Mouse (Mus musculus) left cerebral cortex, adult 9 months (tissue): ENCODE results near the gene Btbd2.
A peak's percentile ranks its signal among the peaks of the same experiment; 100 is the strongest.

Experiments used
- DNase-seq, 2 experiments: peaks; one replicate each; pipeline ENCODE4 v3.0.0; 2022; ENCODE audit warnings: low spot score in 2 of 2

The Btbd2 gene

DNA sequence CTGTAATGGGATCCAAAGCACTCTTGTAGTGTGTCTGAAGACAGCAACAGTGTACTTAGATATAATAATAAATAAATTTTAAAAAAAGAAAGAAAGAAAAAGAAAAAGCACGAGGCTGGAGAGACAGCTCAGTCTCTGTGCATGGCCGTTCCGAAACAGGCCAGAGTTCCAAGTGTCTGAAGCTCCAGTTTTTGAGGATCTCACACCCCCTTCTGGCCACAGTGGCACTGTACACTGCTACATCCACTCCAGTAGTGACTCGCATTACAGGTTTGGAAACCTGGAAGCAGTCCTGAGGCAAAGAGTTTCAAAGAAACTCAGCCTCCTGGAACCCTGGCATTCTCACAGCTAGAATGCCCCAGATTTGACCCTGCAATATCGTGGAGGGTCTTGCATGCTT, 31.0 kb upstream of the Btbd2 start:
- DNase-seq: peak in 1 of 2 experiments; percentile 59

GRCm38 (mm10) chr10:80686617-80687016, 29.7 kb upstream of the Btbd2 start:
- DNase-seq: no peak

- DNase-seq: no peak
Observed at GRCm38 (mm10) chr10:80684984-80685383, 28.1 kb upstream of the Btbd2 start.

DNA sequence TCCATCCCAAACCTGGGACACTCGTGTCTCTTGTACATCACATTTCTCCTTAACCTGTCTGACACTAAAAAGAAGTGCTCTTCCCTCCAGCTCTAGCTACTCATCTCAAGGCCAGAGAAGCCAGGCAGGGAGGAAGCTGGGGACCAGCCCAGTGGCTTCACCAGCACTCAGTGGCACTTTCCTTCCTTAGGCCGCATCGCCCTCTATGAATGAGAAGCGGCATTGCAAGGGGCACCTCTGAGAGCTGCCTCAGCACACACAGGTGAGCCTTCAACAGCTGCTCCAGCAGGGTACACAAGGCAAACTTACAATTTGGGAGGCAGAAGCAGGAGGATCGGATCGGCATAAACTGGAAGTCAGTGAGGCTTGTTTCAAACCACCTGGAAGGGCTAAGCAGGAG, 27.3 kb upstream of the Btbd2 start:
- peak in 1 of 2 experiments; percentile 50 for DNase-seq

GRCm38 (mm10) chr10:80683647-80684046, 26.8 kb upstream of the Btbd2 start:
- no peak for DNase-seq

DNA sequence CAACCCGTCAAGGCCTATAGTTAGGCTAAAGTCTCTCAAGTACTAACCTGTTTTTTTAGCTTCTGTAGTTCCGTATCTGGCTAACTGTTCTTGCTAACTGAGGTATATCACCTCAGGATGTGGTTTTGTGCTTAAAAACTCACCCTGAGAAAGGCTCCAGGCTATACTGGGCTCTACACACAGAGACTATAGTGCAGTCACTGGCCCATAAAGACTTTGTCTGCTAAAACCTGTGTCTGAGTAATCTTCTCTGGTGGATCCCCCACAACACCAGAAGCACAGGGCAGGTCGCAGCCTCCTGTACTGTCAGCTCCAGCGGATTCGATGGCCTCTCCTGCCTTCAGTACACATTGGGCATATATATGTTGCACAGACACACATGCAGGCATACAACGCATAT, 25.1 kb upstream of the Btbd2 start:
- no peak for DNase-seq

DNA sequence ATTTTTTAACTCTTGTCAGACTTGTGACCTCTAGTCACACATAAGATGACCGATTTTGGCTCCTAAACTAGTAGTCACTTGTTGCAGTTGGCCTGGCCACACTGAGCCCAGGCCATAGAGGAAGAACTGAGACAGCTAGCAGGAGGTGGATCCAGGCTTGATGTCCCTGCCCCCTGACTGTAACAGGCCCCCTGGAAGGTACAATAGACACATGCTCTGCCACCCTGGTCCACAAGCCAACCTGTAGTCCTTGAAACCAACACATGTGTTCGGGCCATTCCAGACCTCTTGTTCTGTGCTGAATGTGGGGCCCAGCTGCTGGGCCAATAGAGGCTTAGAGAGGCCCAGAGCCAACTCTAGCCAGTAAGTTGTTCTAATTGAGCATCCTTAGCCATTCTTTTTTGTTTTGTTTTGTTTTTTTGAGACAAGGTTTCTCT, 23.4 kb upstream of the Btbd2 start:
- no peak for DNase-seq

DNA sequence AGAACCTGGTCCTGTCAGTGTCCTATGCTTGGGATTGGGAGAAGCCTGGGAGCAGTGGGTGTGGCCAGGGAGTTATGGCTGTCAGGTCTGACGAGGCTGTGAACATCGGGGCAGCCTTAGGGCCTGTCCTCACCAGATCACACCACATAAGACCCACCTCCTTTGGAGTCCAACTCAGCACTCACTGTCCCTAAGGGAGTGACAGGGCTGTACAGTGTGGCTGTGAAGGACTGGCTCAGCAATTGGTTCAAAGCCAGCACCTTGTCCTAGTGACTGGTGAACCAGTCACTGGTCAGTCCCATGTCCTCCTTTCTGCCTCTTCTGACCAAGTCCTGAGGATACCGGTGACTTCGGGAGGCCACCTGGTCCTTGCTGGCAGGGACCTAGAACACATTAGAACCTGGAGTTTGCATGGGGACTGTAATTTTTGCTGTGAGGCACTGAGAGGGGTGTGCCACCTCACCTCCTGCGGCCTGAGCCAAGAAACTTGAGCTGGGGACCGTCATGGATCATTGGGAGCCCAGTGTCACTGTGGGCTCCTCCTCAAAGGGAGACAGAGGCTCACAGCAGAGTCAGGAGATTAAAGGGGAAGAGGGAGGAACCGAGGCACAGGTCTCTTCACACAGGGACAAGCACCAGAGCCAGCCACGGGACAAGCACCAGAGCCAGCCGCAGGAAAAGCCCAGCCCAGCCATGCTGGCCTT, 22.8 kb upstream of the Btbd2 start:
- DNase-seq: no peak

DNA sequence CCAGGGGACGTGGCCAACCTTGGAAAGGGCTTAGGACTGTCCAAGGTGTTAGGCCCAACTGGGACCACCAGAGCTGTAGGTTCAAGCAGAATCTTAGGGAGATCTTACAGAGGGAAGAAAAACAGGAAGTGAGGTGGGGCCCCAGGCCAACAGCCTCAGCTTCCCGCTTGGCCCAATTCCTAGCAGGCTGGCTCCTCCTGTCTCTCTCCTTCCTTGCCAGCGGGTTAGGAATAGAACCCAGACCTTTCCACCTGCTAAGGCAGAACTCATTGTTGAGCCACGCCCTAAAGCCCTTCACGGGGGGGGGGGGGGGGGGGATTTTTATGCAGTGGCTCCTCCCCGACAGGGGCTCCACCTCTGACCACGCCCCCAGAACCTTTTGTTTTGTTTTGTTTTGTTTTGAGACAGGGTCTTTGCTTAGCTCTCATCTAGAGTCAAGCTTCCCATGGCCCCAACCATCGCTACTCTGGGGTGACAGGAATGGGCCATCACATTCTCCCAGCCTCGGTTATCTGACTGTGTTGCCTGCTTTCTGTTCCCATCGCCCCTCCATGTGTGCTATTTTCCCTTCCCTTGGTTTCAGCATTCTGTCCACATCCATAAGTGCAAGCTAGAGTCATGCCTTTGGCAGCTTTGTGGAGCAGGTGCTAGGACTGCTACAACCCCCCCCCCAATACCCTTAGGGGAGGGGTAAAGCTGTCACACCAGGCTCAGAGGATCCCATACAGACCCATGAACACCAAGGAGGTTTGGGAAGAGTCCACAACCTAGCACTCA, 21.9 kb upstream of the Btbd2 start:
- no peak for DNase-seq

- peak in 1 of 2 experiments; percentile 83 for DNase-seq
Observed at GRCm38 (mm10) chr10:80677942-80678436, 21.1 kb upstream of the Btbd2 start, which contains the start of gene Mknk2. Mknk2 (minus strand) TSS chr10:80678112.

GRCm38 (mm10) chr10:80677128-80677875, 20.4 kb upstream of the Btbd2 start:
- DNase-seq: no peak

DNA sequence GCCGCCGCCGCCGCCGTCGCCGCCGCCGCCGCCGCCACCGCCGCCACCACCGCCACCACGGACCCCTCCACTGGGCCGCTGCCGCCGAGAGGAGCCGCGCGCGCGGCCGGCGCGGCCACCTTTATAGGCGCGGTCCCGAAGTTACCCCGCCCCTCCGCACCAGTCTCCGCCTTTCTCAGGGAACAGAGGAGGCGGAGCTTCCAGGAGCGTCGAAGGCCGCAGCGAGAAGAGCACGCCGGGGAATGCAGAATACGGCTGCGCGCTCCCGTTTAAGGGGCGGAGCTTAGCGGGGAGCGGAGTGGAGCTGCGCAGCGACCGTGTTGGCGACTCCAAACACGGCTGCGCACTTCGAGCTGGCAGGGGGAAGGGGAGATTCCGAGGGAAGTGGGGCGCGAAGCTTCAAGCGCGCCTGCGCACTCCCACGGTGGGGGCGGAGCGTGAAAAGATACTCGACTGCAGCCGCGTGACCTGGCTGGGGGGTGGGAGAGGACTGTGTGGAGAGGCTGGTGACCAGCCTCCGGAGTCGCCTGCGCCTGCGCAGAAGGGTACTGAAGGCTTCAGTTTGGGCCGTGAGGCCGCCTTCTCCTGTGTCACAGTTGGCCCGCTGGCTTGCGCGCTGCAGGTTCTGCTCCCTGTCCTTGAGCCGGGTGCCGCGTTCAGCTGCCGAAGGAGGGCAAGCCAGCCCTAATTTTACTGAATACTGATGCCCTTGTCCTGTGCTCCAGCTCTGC, 19.5 kb upstream of the Btbd2 start:
- peak; percentile 99 for DNase-seq

GRCm38 (mm10) chr10:80675405-80676197, 18.7 kb upstream of the Btbd2 start:
- no peak for DNase-seq

DNA sequence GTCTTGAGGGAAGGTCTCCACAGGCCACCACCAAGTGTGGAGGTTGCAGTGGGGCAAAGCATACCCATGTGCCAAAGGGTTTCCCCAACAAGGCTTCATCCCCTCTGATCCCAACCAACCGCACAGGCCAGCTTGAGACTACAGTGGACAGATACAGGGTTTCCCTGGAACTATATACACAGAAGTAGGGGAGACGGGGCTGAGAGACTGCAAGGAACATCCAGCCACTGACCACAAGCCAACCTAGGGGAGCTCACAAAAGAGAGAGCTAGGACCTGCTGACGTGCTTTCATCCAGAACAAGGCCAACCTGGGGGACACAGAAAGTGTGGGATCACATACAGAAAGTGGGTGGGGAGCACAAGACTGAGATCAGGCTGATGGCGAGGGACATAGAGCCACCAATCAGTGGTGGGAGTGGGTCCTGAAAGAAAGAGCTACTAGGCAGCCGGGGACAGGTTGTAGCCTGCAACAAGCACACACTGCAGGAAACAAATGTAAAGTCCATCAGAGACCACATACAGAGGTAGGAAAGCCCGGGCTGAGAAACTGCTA, 18.1 kb upstream of the Btbd2 start:
- DNase-seq: no peak

- DNase-seq: no peak
Observed at GRCm38 (mm10) chr10:80674161-80674711, 17.4 kb upstream of the Btbd2 start.

DNA sequence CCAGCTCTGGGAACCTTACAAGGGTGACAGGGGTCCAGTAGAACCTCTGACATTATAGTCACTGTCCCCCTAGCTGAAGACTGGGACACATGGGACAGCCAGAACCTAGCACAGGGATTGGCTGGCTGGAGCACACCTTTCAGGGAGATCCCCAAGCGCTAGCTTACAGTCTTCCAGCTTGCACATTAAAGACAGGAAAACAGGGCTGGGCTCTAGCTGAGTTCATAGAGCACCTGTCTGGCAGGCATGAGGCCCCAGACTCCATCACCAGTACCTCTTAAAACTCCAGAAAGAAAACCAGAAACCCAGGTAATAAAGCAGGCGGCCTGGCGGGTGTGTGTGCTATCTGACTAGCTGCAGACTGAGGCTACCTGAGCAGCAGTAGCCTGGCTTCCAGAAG, 16.8 kb upstream of the Btbd2 start:
- DNase-seq: no peak

- DNase-seq: no peak
Observed at GRCm38 (mm10) chr10:80671936-80672690, 15.2 kb upstream of the Btbd2 start.

DNA sequence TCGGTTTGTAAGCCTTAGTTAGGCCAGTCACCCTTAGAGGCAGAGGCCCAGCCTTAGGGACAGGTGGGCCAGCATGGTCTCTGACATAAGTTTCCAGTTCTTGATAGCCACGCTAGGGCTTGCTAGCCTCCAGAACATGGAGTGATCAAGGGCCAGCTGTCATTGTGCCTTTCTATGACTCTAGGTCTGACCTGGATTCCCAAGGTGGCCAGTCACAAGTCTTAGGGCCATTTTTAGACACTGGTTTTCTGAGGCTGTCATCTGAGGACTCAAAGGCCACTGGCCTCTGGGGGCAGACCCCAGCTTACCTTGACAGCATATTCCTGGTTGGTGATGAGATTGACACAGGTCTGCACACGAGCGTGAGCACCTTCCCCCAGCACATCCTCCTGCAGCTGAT, 14.4 kb upstream of the Btbd2 start:
- no peak for DNase-seq

DNA sequence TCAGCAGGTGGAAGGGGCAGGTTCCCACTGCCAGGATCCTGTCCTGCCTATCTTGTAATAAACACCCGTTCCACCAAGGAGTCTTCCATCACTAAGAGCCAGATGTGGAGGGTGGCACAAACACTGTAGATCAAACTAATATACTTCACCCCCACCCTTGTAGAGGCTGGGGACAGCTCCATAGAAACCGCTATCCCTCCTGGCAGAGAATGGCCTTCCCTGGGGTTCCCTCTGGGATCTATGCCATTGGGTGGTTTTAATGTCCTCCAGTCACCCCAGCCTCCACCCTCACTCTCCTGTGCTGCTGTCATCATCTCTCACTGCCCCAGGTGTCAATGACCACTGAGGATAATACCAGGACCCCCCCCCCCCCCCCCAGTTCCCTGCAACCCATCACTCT, 13.7 kb upstream of the Btbd2 start:
- DNase-seq: no peak
